ENCODE assay signal across 22 mouse cellular contexts in genomic region chr12:30726747-30727146, GRCm38 (mm10).
DNase-seq lines count a peak whose midpoint lies in the region; ATAC-seq lines count a peak whose summit lies in the region.
"Had no signal": no experiment of that assay in that cellular context is flagged by ENCODE, and none has a peak within 500 bp of the region (broad histone marks: within the 10 kb centered on the region; RNA-seq: fewer than 3 reads in every experiment).

No protein-coding gene starts in this region.

- no peaks in the 10 kb centered on the region for H3K4me1 ChIP-seq in kidney, embryonic 14.5 days (ENCODE audit: control insufficient read depth, insufficient read depth, low read length)
- H3K4me1 ChIP-seq: heart, embryonic 15.5 days; intestine, embryonic 15.5 days; liver, embryonic 12.5 days; midbrain, embryonic 12.5 days had no signal

- peak; percentile 2 to 5 for DNase-seq in adrenal gland, postnatal 36 days
- no peak for DNase-seq in adrenal gland, adult 8-10 months
- no peak for DNase-seq in kidney, adult 11 months
- peak; percentile 14 for DNase-seq in urinary bladder, postnatal 14 days (ENCODE audit: low spot score)
- no peak for DNase-seq in urinary bladder, adult 18-20 months (ENCODE audit: low spot score in 2 of 2)
- no peak for DNase-seq in frontal cortex, postnatal 36 days (ENCODE audit: low spot score in 2 of 2)
- DNase-seq in heart, postnatal 4 days = no peak
- DNase-seq: adrenal gland, adult 2 months; cerebellum, adult 18-20 months; heart, adult 2 months; lung, embryonic 14.5 days; right cerebral cortex, postnatal 14 days had no signal

- H3K36me3 ChIP-seq in kidney, embryonic 14.5 days (ENCODE audit: control insufficient read depth, insufficient read depth, low read length) = no peaks in the 10 kb centered on the region
- H3K36me3 ChIP-seq: heart, embryonic 15.5 days; hindbrain, embryonic 10.5 days; intestine, embryonic 15.5 days; liver, embryonic 12.5 days; midbrain, embryonic 12.5 days had no signal

- H3K4me2 ChIP-seq in kidney, embryonic 14.5 days (replicated peaks; ENCODE audit: low read depth, low read length) = no peak overlapping the region
- H3K4me2 ChIP-seq: heart, embryonic 15.5 days; intestine, embryonic 15.5 days; liver, embryonic 12.5 days; lung, embryonic 14.5 days; midbrain, embryonic 12.5 days had no signal

- WGBS in kidney, embryonic 14.5 days = 24% methylated on average over 4 of the region's 4 CpGs

- no peak overlapping the region for H3K9ac ChIP-seq in kidney, embryonic 14.5 days (ENCODE audit: low read depth, low read length)
- H3K9ac ChIP-seq: heart, embryonic 15.5 days; intestine, embryonic 15.5 days; liver, embryonic 12.5 days; lung, embryonic 14.5 days; midbrain, embryonic 12.5 days had no signal

- peak; percentile 49; the same call in 1 of the 2 replicates for ATAC-seq in kidney, embryonic 14.5 days (ENCODE audit: low FRiP score, low TSS enrichment)
- ATAC-seq: forebrain, embryonic 14.5 days; intestine, embryonic 15.5 days; liver, embryonic 12.5 days had no signal

- H3K4me3 ChIP-seq in kidney, embryonic 14.5 days (ENCODE audit: low read length) = no peak overlapping the region
- H3K4me3 ChIP-seq: heart, adult 2 months; heart, embryonic 15.5 days; hindbrain, embryonic 10.5 days; intestine, embryonic 15.5 days; layer of hippocampus, adult 2 months; liver, embryonic 12.5 days; midbrain, embryonic 12.5 days had no signal

- no peak overlapping the region for H3K27ac ChIP-seq in kidney, embryonic 14.5 days (ENCODE audit: low read depth, low read length)
- H3K27ac ChIP-seq: heart, adult 2 months; heart, embryonic 15.5 days; hindbrain, embryonic 10.5 days; intestine, embryonic 15.5 days; layer of hippocampus, adult 2 months; liver, embryonic 12.5 days; macrophage; midbrain, embryonic 12.5 days had no signal

- H3K9me3 ChIP-seq in kidney, embryonic 14.5 days (ENCODE audit: control insufficient read depth, low read length) = no peaks in the 10 kb centered on the region
- H3K9me3 ChIP-seq: heart, embryonic 15.5 days; hindbrain, embryonic 10.5 days; intestine, embryonic 15.5 days; liver, embryonic 12.5 days; midbrain, embryonic 12.5 days had no signal

- no peaks in the 10 kb centered on the region for H3K27me3 ChIP-seq in kidney, embryonic 14.5 days (ENCODE audit: control insufficient read depth, insufficient read depth, low read length)
- H3K27me3 ChIP-seq: CH12.LX; heart, embryonic 15.5 days; intestine, embryonic 15.5 days; liver, embryonic 12.5 days; midbrain, embryonic 12.5 days had no signal

Comparison
In these comparisons a context has a peak if more than half of its experiments do, and no peak if none do; other contexts are left out.
1. DNase-seq: peak in adrenal gland, postnatal 36 days (2 of 2) and urinary bladder, postnatal 14 days (single experiment); none in adrenal gland, adult 8-10 months (single experiment), kidney, adult 11 months (single experiment), urinary bladder, adult 18-20 months (0 of 2), frontal cortex, postnatal 36 days (0 of 2) and heart, postnatal 4 days (single experiment).